ENCODE assay signal across 14 mouse cellular contexts in the genomic region with DNA sequence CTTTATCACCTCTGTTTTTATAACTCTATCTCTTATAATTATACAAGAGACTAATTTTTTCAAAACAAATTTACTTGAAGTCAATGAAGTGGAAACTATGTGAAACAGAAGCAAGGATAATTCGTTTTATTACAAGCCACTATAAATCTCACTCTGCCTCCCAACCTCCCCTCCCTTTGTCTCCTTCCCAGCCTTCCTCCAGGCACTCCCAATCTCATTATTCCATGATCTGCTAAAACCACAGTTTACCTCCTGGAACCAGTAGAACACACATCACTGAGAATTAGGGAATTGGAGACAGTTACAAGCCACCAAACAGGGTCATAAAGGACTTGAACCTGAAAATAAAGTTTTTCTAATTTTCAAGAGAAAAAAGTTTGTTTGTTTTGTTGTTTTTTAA. TPM values are rescaled to one million over a fixed set of nuclear protein-coding genes. Genes with fewer than 3 reads are reported as not detected.
DNase-seq lines count a peak whose midpoint lies in the region; ATAC-seq and TF ChIP-seq lines count a peak whose summit lies in the region.
"Had no signal": no experiment of that assay in that cellular context is flagged by ENCODE, and none has a peak within 500 bp of the region (broad histone marks: within the 10 kb centered on the region; RNA-seq: fewer than 3 reads in every experiment).

No protein-coding gene starts in this region.

- no peak for TF ChIP-seq CTCF in brain, embryonic 14.5 days (IDR thresholded peaks at IDR 0.05; ENCODE audit: borderline replicate concordance, extremely low read depth, insufficient read depth, insufficient read length)
- no peak for TF ChIP-seq CTCF in midbrain, postnatal 0 days (IDR thresholded peaks at IDR 0.05)

- H3K4me3 ChIP-seq in embryonic facial prominence, embryonic 12.5 days, result no peak overlapping the region
- H3K4me3 ChIP-seq in hindbrain, embryonic 14.5 days (replicated peaks; ENCODE audit: low read length), result peak overlapping the region; percentile 59; the same call in 1 of the 2 replicates
- peak overlapping the region; percentile 73; the same call in 1 of the 2 replicates for H3K4me3 ChIP-seq in midbrain, postnatal 0 days (ENCODE audit: low read depth, low read length)

- H3K9me3 ChIP-seq in embryonic facial prominence, embryonic 12.5 days, result no peaks in the 10 kb centered on the region
- H3K9me3 ChIP-seq in hindbrain, embryonic 14.5 days (ENCODE audit: control insufficient read depth, low read length), result no peaks in the 10 kb centered on the region
- no peaks in the 10 kb centered on the region for H3K9me3 ChIP-seq in midbrain, postnatal 0 days (ENCODE audit: low read length)
- H3K9me3 ChIP-seq: embryonic facial prominence, embryonic 15.5 days; heart, embryonic 13.5 days; limb, embryonic 10.5 days had no signal

- ATAC-seq in embryonic facial prominence, embryonic 12.5 days (ENCODE audit: insufficient number of reproducible peaks, insufficient read depth, low FRiP score, low TSS enrichment), result no peak
- ATAC-seq in hindbrain, embryonic 14.5 days (ENCODE audit: low FRiP score), result no peak
- no peak for ATAC-seq in midbrain, postnatal 0 days (ENCODE audit: low FRiP score)
- ATAC-seq: inflammation-experienced regulatory T-cells, adult 6 months had no signal

- H3K4me1 ChIP-seq in embryonic facial prominence, embryonic 12.5 days, result peaks cover 6% of the 10 kb centered on the region; the same call in 1 of the 2 replicates
- peaks cover 9% of the 10 kb centered on the region for H3K4me1 ChIP-seq in hindbrain, embryonic 14.5 days (replicated peaks; ENCODE audit: control insufficient read depth, insufficient read depth, low read length)
- H3K4me1 ChIP-seq in midbrain, postnatal 0 days (ENCODE audit: insufficient read depth, low read length), result peaks cover 3% of the 10 kb centered on the region; the same call in 1 of the 2 replicates

- no peak overlapping the region for H3K9ac ChIP-seq in embryonic facial prominence, embryonic 12.5 days
- no peak overlapping the region for H3K9ac ChIP-seq in hindbrain, embryonic 14.5 days
- H3K9ac ChIP-seq in midbrain, postnatal 0 days (replicated peaks; ENCODE audit: low read length, poor library complexity, severe bottlenecking), result no peak overlapping the region
- H3K9ac ChIP-seq: embryonic facial prominence, embryonic 15.5 days; heart, embryonic 13.5 days had no signal

- no peaks in the 10 kb centered on the region for H3K36me3 ChIP-seq in embryonic facial prominence, embryonic 12.5 days
- no peaks in the 10 kb centered on the region for H3K36me3 ChIP-seq in hindbrain, embryonic 14.5 days (replicated peaks; ENCODE audit: control insufficient read depth, insufficient read depth)
- H3K36me3 ChIP-seq in midbrain, postnatal 0 days (ENCODE audit: insufficient read depth, low read length), result no peaks in the 10 kb centered on the region
- H3K36me3 ChIP-seq: embryonic facial prominence, embryonic 15.5 days; heart, embryonic 13.5 days; limb, embryonic 10.5 days had no signal

- no peak for TF ChIP-seq POLR2A in brain, embryonic 14.5 days (IDR thresholded peaks at IDR 0.05; ENCODE audit: borderline replicate concordance, extremely low read depth, insufficient read depth, insufficient read length, poor library complexity, severe bottlenecking)

- no peak overlapping the region for H3K27ac ChIP-seq in embryonic facial prominence, embryonic 12.5 days
- no peak overlapping the region for H3K27ac ChIP-seq in hindbrain, embryonic 14.5 days
- H3K27ac ChIP-seq in midbrain, postnatal 0 days (ENCODE audit: low read depth, low read length), result no peak overlapping the region
- H3K27ac ChIP-seq: embryonic facial prominence, embryonic 15.5 days; heart, embryonic 13.5 days; limb, embryonic 10.5 days; macrophage had no signal

- WGBS in embryonic facial prominence, embryonic 12.5 days, result 44% methylated on average over 1 of the region's 1 CpGs
- WGBS in hindbrain, embryonic 14.5 days, result 13% methylated on average over 1 of the region's 1 CpGs
- WGBS in midbrain, postnatal 0 days, result 12% methylated on average over 1 of the region's 1 CpGs

- H3K4me2 ChIP-seq in embryonic facial prominence, embryonic 12.5 days (replicated peaks), result peak overlapping the region; percentile 99; the same call in 1 of the 2 replicates
- peak overlapping the region; percentile 64 for H3K4me2 ChIP-seq in hindbrain, embryonic 14.5 days (replicated peaks)
- H3K4me2 ChIP-seq in midbrain, postnatal 0 days (ENCODE audit: low read depth, low read length, poor library complexity, severe bottlenecking), result peak overlapping the region; percentile 9
- H3K4me2 ChIP-seq: embryonic facial prominence, embryonic 15.5 days had no signal

- H3K27me3 ChIP-seq in embryonic facial prominence, embryonic 12.5 days, result no peaks in the 10 kb centered on the region
- H3K27me3 ChIP-seq in hindbrain, embryonic 14.5 days (ENCODE audit: control insufficient read depth, insufficient read depth, low read length), result no peaks in the 10 kb centered on the region
- H3K27me3 ChIP-seq in midbrain, postnatal 0 days (ENCODE audit: insufficient read depth, low read length), result no peaks in the 10 kb centered on the region
- H3K27me3 ChIP-seq: heart, embryonic 13.5 days had no signal

- DNase-seq in brain, embryonic 14.5 days (ENCODE audit: low read depth), result peak; percentile 51
- DNase-seq in hindbrain, embryonic 14.5 days (ENCODE audit: low spot score), result no peak
- no peak for DNase-seq in midbrain, postnatal 0 days (ENCODE audit: low spot score)
- no peak for DNase-seq in frontal cortex, postnatal 14 days (ENCODE audit: low spot score in 2 of 2)
- DNase-seq in cerebellum, adult 11 months, result no peak
- DNase-seq in thymus, postnatal 0 days (ENCODE audit: low spot score), result no peak
- DNase-seq: cerebellum, adult 18-20 months had no signal

RNA-seq across cellular contexts. Expression of gene Plch1, which starts 2.1 kb away (rescaled TPM):
- 17.2 and 20.9 TPM in 2 replicates for polyA plus RNA-seq in brain, embryonic 14.5 days (2012; rRNA removed)
- polyA plus RNA-seq in embryonic facial prominence, embryonic 12.5 days (2016; fragmentation: Nextera tagmentation; extraction: Ambion mirVana), result 5.7 and 8.4 TPM in 2 replicates
- polyA plus RNA-seq in hindbrain, embryonic 14.5 days (2014; fragmentation: Nextera tagmentation; extraction: Ambion mirVana), result 11.3 and 12.3 TPM in 2 replicates
- total RNA-seq in midbrain, postnatal 0 days (2014; rRNA removed), result 19.2 and 23.5 TPM in 2 replicates
- polyA plus RNA-seq in midbrain, postnatal 0 days (2015; fragmentation: Nextera tagmentation; extraction: Ambion mirVana), result 5.4 and 5.6 TPM in 2 replicates
- 0.15 and 0.26 TPM in 2 replicates for polyA plus RNA-seq in thymus, postnatal 0 days (2015; fragmentation: Nextera tagmentation; extraction: Ambion mirVana)
- total RNA-seq: gastrocnemius, adult 18-20 months had no signal
- polyA plus RNA-seq: macrophage had no signal

RNA-seq across cellular contexts. Expression of gene E130311K13Rik, which starts 32.1 kb away (rescaled TPM):
- polyA plus RNA-seq in brain, embryonic 14.5 days (2012; rRNA removed), result 2.4 and 4.0 TPM in 2 replicates
- polyA plus RNA-seq in embryonic facial prominence, embryonic 12.5 days (2016; fragmentation: Nextera tagmentation; extraction: Ambion mirVana), result 5.4 and 7.1 TPM in 2 replicates
- 6.2 and 7.5 TPM in 2 replicates for polyA plus RNA-seq in hindbrain, embryonic 14.5 days (2014; fragmentation: Nextera tagmentation; extraction: Ambion mirVana)
- total RNA-seq in midbrain, postnatal 0 days (2014; rRNA removed), result 10.3 and 10.6 TPM in 2 replicates
- polyA plus RNA-seq in midbrain, postnatal 0 days (2015; fragmentation: Nextera tagmentation; extraction: Ambion mirVana), result 10.9 and 11.6 TPM in 2 replicates
- polyA plus RNA-seq in thymus, postnatal 0 days (2015; fragmentation: Nextera tagmentation; extraction: Ambion mirVana), result 4.8 TPM in 2 replicates

Comparison
In these comparisons a context has a peak if more than half of its experiments do, and no peak if none do; other contexts are left out.
1. H3K4me2 ChIP-seq: peak in every context shown above with its lines; median percentile 99 in embryonic facial prominence, embryonic 12.5 days; 64 in hindbrain, embryonic 14.5 days; 9 in midbrain, postnatal 0 days.